Mouse (Mus musculus) liver, adult 2 months (tissue): Measurements from ENCODE around the gene Ccl8. TPM values are rescaled to one million over a fixed set of nuclear protein-coding genes. Genes with fewer than 3 reads are reported as not detected.

Experiments used
- DNase-seq: peaks from one replicate; pipeline ENCODE4 v3.0.0-alpha.2; 2011; ENCODE audit warnings: low read depth, low spot score; ENCODE audit errors: extremely low read depth
- H3K27ac ChIP-seq: fragments of 200-500 bp; replicated peaks from 2 replicates; pipeline ENCODE4 v1.5.1; 2012; ENCODE audit warnings: low read depth, mild to moderate bottlenecking, control low read depth, inconsistent platforms, low read length; ENCODE audit not compliant: insufficient read depth
- H3K27me3 ChIP-seq: fragments of 200-500 bp; 2 replicates; pipeline ENCODE4 v1.6.1; 2012; ENCODE audit warnings: mild to moderate bottlenecking, moderate library complexity, low read length, inconsistent platforms; ENCODE audit not compliant: control insufficient read depth, insufficient read depth
- H3K36me3 ChIP-seq: fragments of 200-500 bp; 2 replicates; pipeline ENCODE4 v1.6.1; 2012; ENCODE audit warnings: low read length, inconsistent platforms; ENCODE audit not compliant: control insufficient read depth, insufficient read depth
- H3K4me1 ChIP-seq: fragments of 200-500 bp; 2 replicates; pipeline ENCODE4 v1.6.1; 2011; ENCODE audit warnings: low read length; ENCODE audit not compliant: control insufficient read depth, insufficient read depth
- H3K4me3 ChIP-seq: fragments of 200-500 bp; 2 replicates; pipeline ENCODE4 v1.5.1; 2011; ENCODE audit warnings: low read depth, mild to moderate bottlenecking, control low read depth, low read length, moderate library complexity; ENCODE audit not compliant: insufficient read depth
- H3K79me2 ChIP-seq: fragments of 200-500 bp; 2 replicates; pipeline ENCODE4 v1.6.1; 2012; ENCODE audit warnings: inconsistent platforms, mild to moderate bottlenecking, low read length, moderate library complexity; ENCODE audit not compliant: control insufficient read depth, insufficient read depth
- H3K9ac ChIP-seq: fragments of 200-500 bp; 2 replicates; pipeline ENCODE4 v1.6.1; 2012; ENCODE audit warnings: low read depth, mild to moderate bottlenecking, control low read depth, inconsistent platforms, low read length
- CTCF ChIP-seq: fragments of 200-500 bp; IDR thresholded peaks from 2 replicates; pipeline ENCODE4 v1.5.1; 2011; ENCODE audit warnings: low read depth, low read length, control low read depth
- POLR2A ChIP-seq: fragments of 200-500 bp; IDR thresholded peaks from 2 replicates; pipeline ENCODE4 v1.6.1; 2011; ENCODE audit warnings: low read length, control low read depth; ENCODE audit not compliant: insufficient read depth; ENCODE audit errors: extremely low read depth
- WGBS: fragments of 180-500 bp; shearing (Covaris S2); methylation state at CpG from one replicate; pipeline ENCODE4 v1.1.7; 2018; 5-methylcytosine and 5-hydroxymethylcytosine counted together
- polyA plus RNA-seq: library from polyadenylated mRNA; depleted of rRNA; stranded (reverse); fragments of >200 nt; gene quantifications from 2 replicates; pipeline ENCODE4 v1.2.3, GENCODE M21; 2012; rRNA removed
- total RNA-seq: library from RNA; depleted of rRNA; stranded (reverse); fragments of >200 nt; gene quantifications from 2 replicates; pipeline ENCODE4 v1.2.3, GENCODE M21; 2014; rRNA removed

Ccl8 gene
- total and polyA plus RNA-seq, 2 experiments = not detected

GRCm38 (mm10) chr11:82139492-82140094 is 24.6 kb downstream of the Ccl8 start:
- 75% methylated on average over 7 of the region's 7 CpGs for WGBS
- H3K9ac ChIP-seq = no peak overlapping the region
- no peak for TF ChIP-seq CTCF
- TF ChIP-seq POLR2A = no peak
- no peak overlapping the region for H3K27ac ChIP-seq
- no peaks in the 10 kb centered on the region for H3K36me3 ChIP-seq
- peak; percentile 5 for DNase-seq
- H3K79me2 ChIP-seq = no peaks in the 10 kb centered on the region
- H3K4me3 ChIP-seq = no peak overlapping the region
- no peaks in the 10 kb centered on the region for H3K27me3 ChIP-seq
- H3K4me1 ChIP-seq = peaks cover 1% of the 10 kb centered on the region; the same call in 1 of the 2 replicates

GRCm38 (mm10) chr11:82159126-82159525 is 44.1 kb downstream of the Ccl8 start:
- 95% methylated on average over 2 of the region's 2 CpGs for WGBS
- Histone ChIP-seq H3K9ac (no peak overlapping the region), H3K36me3 (no peaks in the 10 kb centered on the region), H3K4me3 (no peak overlapping the region), H3K4me1 (no peaks in the 10 kb centered on the region), H3K27me3 (no peaks in the 10 kb centered on the region; the same call in 1 of the 2 replicates), H3K27ac (no peak overlapping the region), H3K79me2 (no peaks in the 10 kb centered on the region)
- DNase-seq = no peak
- no peak for TF ChIP-seq CTCF
- no peak for TF ChIP-seq POLR2A

- Histone ChIP-seq H3K79me2 (no peaks in the 10 kb centered on the region), H3K4me1 (no peaks in the 10 kb centered on the region), H3K9ac (no peak overlapping the region), H3K27ac (no peak overlapping the region), H3K36me3 (no peaks in the 10 kb centered on the region), H3K4me3 (no peak overlapping the region), H3K27me3 (no peaks in the 10 kb centered on the region; the same call in 1 of the 2 replicates)
- TF ChIP-seq CTCF = no peak
- TF ChIP-seq POLR2A = no peak
- DNase-seq = no peak
- WGBS = 67% methylated on average over 8 of the region's 8 CpGs
Observed at GRCm38 (mm10) chr11:82163285-82163684, 48.3 kb downstream of the Ccl8 start.

Other genes with a start within 250 kb of the Ccl8 start
- gene Asic2, start 146.7 kb upstream of the Ccl8 start, total RNA-seq = under 0.01 TPM in 1 of 2 replicates, not detected in the other
- gene Asic2, start 146.7 kb upstream of the Ccl8 start, polyA plus RNA-seq = not detected in 2 replicates
- gene Ccl2, start 79.6 kb upstream of the Ccl8 start, total RNA-seq = 0.18 and 0.94 TPM in 2 replicates
- gene Ccl2, start 79.6 kb upstream of the Ccl8 start, polyA plus RNA-seq = 0.78 and 3.3 TPM in 2 replicates
- gene Gm17268, start 76.6 kb upstream of the Ccl8 start, total RNA-seq = not detected in 2 replicates
- not detected in 2 replicates for gene Gm17268, start 76.6 kb upstream of the Ccl8 start, polyA plus RNA-seq
- gene Ccl7, start 69.5 kb upstream of the Ccl8 start, total RNA-seq = 0.18 and 0.20 TPM in 2 replicates
- not detected in 2 replicates for gene Ccl7, start 69.5 kb upstream of the Ccl8 start, polyA plus RNA-seq
- gene Ccl11, start 57.4 kb upstream of the Ccl8 start, total RNA-seq = 0.09 TPM in 1 of 2 replicates, not detected in the other
- 0.07 and 0.16 TPM in 2 replicates for gene Ccl11, start 57.4 kb upstream of the Ccl8 start, polyA plus RNA-seq
- gene Ccl12, start 13.3 kb upstream of the Ccl8 start, total RNA-seq = not detected in 2 replicates
- gene Ccl12, start 13.3 kb upstream of the Ccl8 start, polyA plus RNA-seq = 0.20 TPM in 1 of 2 replicates, not detected in the other
- gene Ccl1, start 190.5 kb downstream of the Ccl8 start, total RNA-seq = 1.1 TPM in 1 of 2 replicates, not detected in the other
- not detected in 2 replicates for gene Ccl1, start 190.5 kb downstream of the Ccl8 start, polyA plus RNA-seq